Mouse (Mus musculus): ENCODE measurements around the gene Uba5.

GRCm38 (mm10) chr9:104034718-104035117 lies 28.2 kb downstream of the Uba5 start:
- TF ChIP-seq EP300 (IDR thresholded peaks at IDR 0.05; ENCODE audit: low read depth): no peak
- no peak for TF ChIP-seq CTCF (IDR thresholded peaks at IDR 0.05; ENCODE audit: low read depth)

Data from liver, embryonic 14.5 days (tissue).